Mouse (Mus musculus): ENCODE measurements around the gene Hoxc11. TPM values are rescaled to one million over a fixed set of nuclear protein-coding genes. Genes with fewer than 3 reads are reported as not detected.

The Hoxc11 gene
- polyA plus RNA-seq, 1 experiment from 2014 or later = not detected

- H3K36me3 ChIP-seq = no peaks in the 10 kb centered on the region
- H3K27ac ChIP-seq = no peak overlapping the region
- H3K4me3 ChIP-seq = no peak overlapping the region
- DNase-seq (ENCODE audit: low spot score) = no peak
- H3K9me3 ChIP-seq = no peaks in the 10 kb centered on the region
- WGBS = 3% methylated on average over 7 of the region's 7 CpGs
- peaks cover 9% of the 10 kb centered on the region for H3K4me1 ChIP-seq
- H3K27me3 ChIP-seq (ENCODE audit: insufficient read depth, poor library complexity, severe bottlenecking) = peaks cover 100% of the 10 kb centered on the region
Measured at GRCm38 (mm10) chr15:102975034-102975433, 20.8 kb downstream of the Hoxc11 start.

GRCm38 (mm10) chr15:102975688-102976111 lies 21.5 kb downstream of the Hoxc11 start:
- WGBS = 1% methylated on average over 21 of the region's 21 CpGs
- Histone ChIP-seq H3K36me3 (no peaks in the 10 kb centered on the region), H3K4me3 (no peak overlapping the region), H3K27ac (no peak overlapping the region), H3K27me3 (ENCODE audit: insufficient read depth, poor library complexity, severe bottlenecking) (peaks cover 100% of the 10 kb centered on the region), H3K4me1 (peaks cover 9% of the 10 kb centered on the region), H3K9me3 (no peaks in the 10 kb centered on the region)
- no peak for DNase-seq (ENCODE audit: low spot score)

- H3K27ac ChIP-seq = no peak within 1 kb of the TSS
- DNase-seq (ENCODE audit: low spot score) = no peak
- peaks cover 9% of the 10 kb centered on the region for H3K4me1 ChIP-seq
Measured at GRCm38 (mm10) chr15:102976171-102976570, 21.9 kb downstream of the Hoxc11 start, which contains the start of gene Hoxc9. TSS of gene Hoxc9 (plus strand) at chr15:102976439.

GRCm38 (mm10) chr15:102976631-102977422 lies 22.6 kb downstream of the Hoxc11 start:
- Histone ChIP-seq H3K36me3 (no peaks in the 10 kb centered on the region), H3K4me1 (peaks cover 12% of the 10 kb centered on the region), H3K4me3 (peak overlapping the region; percentile 41), H3K9me3 (no peaks in the 10 kb centered on the region), H3K27me3 (ENCODE audit: insufficient read depth, poor library complexity, severe bottlenecking) (peaks cover 100% of the 10 kb centered on the region), H3K27ac (no peak overlapping the region)
- no peak for DNase-seq (ENCODE audit: low spot score)
- 1% methylated on average over 37 of the region's 37 CpGs for WGBS

More at GRCm38 (mm10) chr15:102976171-102976570, 21.9 kb downstream of the Hoxc11 start, which contains the start of gene Hoxc9:
- no peaks in the 10 kb centered on the region for H3K36me3 ChIP-seq
- peak within 1 kb of the TSS; percentile 41 for H3K4me3 ChIP-seq
- H3K9me3 ChIP-seq = no peaks in the 10 kb centered on the region
- WGBS = 0% methylated on average over 20 of the region's 20 CpGs
- H3K27me3 ChIP-seq (ENCODE audit: insufficient read depth, poor library complexity, severe bottlenecking) = peaks cover 100% of the 10 kb centered on the region

- Histone ChIP-seq H3K9me3 (no peaks in the 10 kb centered on the region), H3K27ac (no peak overlapping the region), H3K36me3 (no peaks in the 10 kb centered on the region), H3K4me3 (peak overlapping the region; percentile 41), H3K27me3 (ENCODE audit: insufficient read depth, poor library complexity, severe bottlenecking) (peaks cover 100% of the 10 kb centered on the region), H3K4me1 (peaks cover 16% of the 10 kb centered on the region)
- under 1% methylated on average over 16 of the region's 16 CpGs for WGBS
- no peak for DNase-seq (ENCODE audit: low spot score)
Measured at GRCm38 (mm10) chr15:102977423-102977974, 23.3 kb downstream of the Hoxc11 start.

GRCm38 (mm10) chr15:102978615-102979515 lies 24.6 kb downstream of the Hoxc11 start:
- WGBS = 0% methylated on average over 13 of the region's 13 CpGs
- Histone ChIP-seq H3K27ac (no peak overlapping the region), H3K27me3 (ENCODE audit: insufficient read depth, poor library complexity, severe bottlenecking) (peaks cover 100% of the 10 kb centered on the region), H3K4me1 (peaks cover 16% of the 10 kb centered on the region), H3K36me3 (no peaks in the 10 kb centered on the region), H3K4me3 (no peak overlapping the region), H3K9me3 (no peaks in the 10 kb centered on the region)
- DNase-seq (ENCODE audit: low spot score) = no peak

GRCm38 (mm10) chr15:102979936-102980335 lies 25.7 kb downstream of the Hoxc11 start:
- no peak overlapping the region for H3K27ac ChIP-seq
- no peaks in the 10 kb centered on the region for H3K36me3 ChIP-seq
- H3K4me1 ChIP-seq = peaks cover 16% of the 10 kb centered on the region
- no peak overlapping the region for H3K4me3 ChIP-seq
- DNase-seq (ENCODE audit: low spot score) = no peak
- peaks cover 100% of the 10 kb centered on the region for H3K27me3 ChIP-seq (ENCODE audit: insufficient read depth, poor library complexity, severe bottlenecking)
- 10% methylated on average over 1 of the region's 1 CpGs for WGBS
- no peaks in the 10 kb centered on the region for H3K9me3 ChIP-seq

- Histone ChIP-seq H3K9me3 (no peaks in the 10 kb centered on the region), H3K27ac (no peak overlapping the region), H3K36me3 (no peaks in the 10 kb centered on the region), H3K27me3 (ENCODE audit: insufficient read depth, poor library complexity, severe bottlenecking) (peaks cover 100% of the 10 kb centered on the region), H3K4me3 (no peak overlapping the region), H3K4me1 (peaks cover 16% of the 10 kb centered on the region)
- no peak for DNase-seq (ENCODE audit: low spot score)
- WGBS = 3% methylated on average over 11 of the region's 11 CpGs
Measured at GRCm38 (mm10) chr15:102980352-102980751, 26.1 kb downstream of the Hoxc11 start.

- 0% methylated on average over 14 of the region's 14 CpGs for WGBS
- Histone ChIP-seq H3K4me1 (peaks cover 16% of the 10 kb centered on the region), H3K27ac (no peak overlapping the region)
Measured at GRCm38 (mm10) chr15:102980912-102981311, 26.7 kb downstream of the Hoxc11 start.

GRCm38 (mm10) chr15:102981379-102982288 lies 27.4 kb downstream of the Hoxc11 start:
- Histone ChIP-seq H3K27ac (no peak overlapping the region), H3K27me3 (ENCODE audit: insufficient read depth, poor library complexity, severe bottlenecking) (peaks cover 100% of the 10 kb centered on the region), H3K4me1 (peaks cover 16% of the 10 kb centered on the region), H3K4me3 (peak overlapping the region; percentile 51), H3K9me3 (no peaks in the 10 kb centered on the region), H3K36me3 (no peaks in the 10 kb centered on the region)
- DNase-seq (ENCODE audit: low spot score) = no peak
- WGBS = under 1% methylated on average over 88 of the region's 88 CpGs

More at GRCm38 (mm10) chr15:102980912-102981311, 26.7 kb downstream of the Hoxc11 start:
- Histone ChIP-seq H3K27me3 (ENCODE audit: insufficient read depth, poor library complexity, severe bottlenecking) (peaks cover 100% of the 10 kb centered on the region), H3K36me3 (no peaks in the 10 kb centered on the region), H3K9me3 (no peaks in the 10 kb centered on the region), H3K4me3 (peak overlapping the region; percentile 51; the same call in 1 of the 2 replicates)
- DNase-seq (ENCODE audit: low spot score) = no peak

GRCm38 (mm10) chr15:102983716-102984115 lies 29.5 kb downstream of the Hoxc11 start:
- H3K27ac ChIP-seq = no peak overlapping the region
- H3K36me3 ChIP-seq = no peaks in the 10 kb centered on the region
- H3K4me3 ChIP-seq = no peak overlapping the region
- DNase-seq (ENCODE audit: low spot score) = no peak
- H3K27me3 ChIP-seq (ENCODE audit: insufficient read depth, poor library complexity, severe bottlenecking) = peaks cover 100% of the 10 kb centered on the region
- WGBS = 1% methylated on average over 12 of the region's 12 CpGs
- H3K9me3 ChIP-seq = no peaks in the 10 kb centered on the region
- peaks cover 7% of the 10 kb centered on the region for H3K4me1 ChIP-seq

GRCm38 (mm10) chr15:102984521-102984920 lies 30.3 kb downstream of the Hoxc11 start:
- WGBS = 1% methylated on average over 10 of the region's 10 CpGs
- no peaks in the 10 kb centered on the region for H3K36me3 ChIP-seq
- H3K27me3 ChIP-seq (ENCODE audit: insufficient read depth, poor library complexity, severe bottlenecking) = peaks cover 100% of the 10 kb centered on the region
- H3K27ac ChIP-seq = no peak overlapping the region
- DNase-seq (ENCODE audit: low spot score) = no peak
- no peaks in the 10 kb centered on the region for H3K9me3 ChIP-seq
- peaks cover 7% of the 10 kb centered on the region for H3K4me1 ChIP-seq
- H3K4me3 ChIP-seq = no peak overlapping the region

Measured in heart, embryonic 10.5 days (tissue).